Mouse (Mus musculus) midbrain, postnatal 0 days (tissue): ENCODE measurements at regions not wholly inside any gene's neighbourhood (a gene's known extent, or its start where the extent isn't known, plus 50 kb on each side); places are given as distances from the start of the nearest gene placed in this dataset.

Source experiments
- ATAC-seq: fragments of 200-750 bp; cut with Nextera tagmentation; 2 replicates; pipeline ENCODE4 v1.8.0; 2017; ENCODE audit warnings: moderate number of reproducible peaks, mild to moderate bottlenecking, moderate TSS enrichment, moderate library complexity; ENCODE audit not compliant: low FRiP score
- DNase-seq: peaks from one replicate; pipeline ENCODE4 v3.0.0-alpha.2; 2015; ENCODE audit warnings: low spot score
- H3K27ac ChIP-seq: fragments of 300-500 bp; sonication (generic); 2 replicates; pipeline ENCODE4 v1.5.1; 2014; ENCODE audit warnings: low read depth, mild to moderate bottlenecking, low read length, mixed read lengths
- H3K27me3 ChIP-seq: fragments of 300-500 bp; sonication (generic); 2 replicates; pipeline ENCODE4 v1.6.1; 2014; ENCODE audit warnings: low read length, control low read depth, mixed read lengths; ENCODE audit not compliant: insufficient read depth
- H3K36me3 ChIP-seq: fragments of 300-500 bp; sonication (generic); 2 replicates; pipeline ENCODE4 v1.6.1; 2014; ENCODE audit warnings: low read length, control low read depth, mixed read lengths; ENCODE audit not compliant: insufficient read depth
- H3K4me1 ChIP-seq: fragments of 300-500 bp; sonication (generic); 2 replicates; pipeline ENCODE4 v1.6.1; 2014; ENCODE audit warnings: mild to moderate bottlenecking, control low read depth, antibody characterized with exemption, low read length, mixed read lengths; ENCODE audit not compliant: insufficient read depth
- H3K4me2 ChIP-seq: fragments of 300-500 bp; sonication (generic); 2 replicates; pipeline ENCODE4 v1.6.1; 2014; ENCODE audit warnings: low read depth, mild to moderate bottlenecking, low read length, mixed read lengths; ENCODE audit not compliant: poor library complexity, severe bottlenecking
- H3K4me3 ChIP-seq: fragments of 300-500 bp; sonication (generic); 2 replicates; pipeline ENCODE4 v1.5.1; 2014; ENCODE audit warnings: low read depth, mild to moderate bottlenecking, low read length, moderate library complexity
- H3K9ac ChIP-seq: fragments of 300-500 bp; sonication (generic); replicated peaks from 2 replicates; pipeline ENCODE4 v1.6.1; 2014; ENCODE audit warnings: mild to moderate bottlenecking, low read length, moderate library complexity, mixed read lengths; ENCODE audit not compliant: poor library complexity, severe bottlenecking
- H3K9me3 ChIP-seq: fragments of 300-500 bp; sonication (generic); 2 replicates; pipeline ENCODE4 v1.6.1; 2016; ENCODE audit warnings: low read length, control low read depth
- CTCF ChIP-seq: IDR thresholded peaks from 2 replicates; pipeline ENCODE4 v1.5.1; 2016; ENCODE audit warnings: antibody characterized with exemption, mild to moderate bottlenecking
- WGBS: fragments of 180-500 bp; shearing (Covaris S2); extraction: QIAGEN DNeasy Blood & Tissue Kit; methylation state at CpG from one replicate; pipeline ENCODE4 v1.1.7; 2014; 5-methylcytosine and 5-hydroxymethylcytosine counted together

DNA sequence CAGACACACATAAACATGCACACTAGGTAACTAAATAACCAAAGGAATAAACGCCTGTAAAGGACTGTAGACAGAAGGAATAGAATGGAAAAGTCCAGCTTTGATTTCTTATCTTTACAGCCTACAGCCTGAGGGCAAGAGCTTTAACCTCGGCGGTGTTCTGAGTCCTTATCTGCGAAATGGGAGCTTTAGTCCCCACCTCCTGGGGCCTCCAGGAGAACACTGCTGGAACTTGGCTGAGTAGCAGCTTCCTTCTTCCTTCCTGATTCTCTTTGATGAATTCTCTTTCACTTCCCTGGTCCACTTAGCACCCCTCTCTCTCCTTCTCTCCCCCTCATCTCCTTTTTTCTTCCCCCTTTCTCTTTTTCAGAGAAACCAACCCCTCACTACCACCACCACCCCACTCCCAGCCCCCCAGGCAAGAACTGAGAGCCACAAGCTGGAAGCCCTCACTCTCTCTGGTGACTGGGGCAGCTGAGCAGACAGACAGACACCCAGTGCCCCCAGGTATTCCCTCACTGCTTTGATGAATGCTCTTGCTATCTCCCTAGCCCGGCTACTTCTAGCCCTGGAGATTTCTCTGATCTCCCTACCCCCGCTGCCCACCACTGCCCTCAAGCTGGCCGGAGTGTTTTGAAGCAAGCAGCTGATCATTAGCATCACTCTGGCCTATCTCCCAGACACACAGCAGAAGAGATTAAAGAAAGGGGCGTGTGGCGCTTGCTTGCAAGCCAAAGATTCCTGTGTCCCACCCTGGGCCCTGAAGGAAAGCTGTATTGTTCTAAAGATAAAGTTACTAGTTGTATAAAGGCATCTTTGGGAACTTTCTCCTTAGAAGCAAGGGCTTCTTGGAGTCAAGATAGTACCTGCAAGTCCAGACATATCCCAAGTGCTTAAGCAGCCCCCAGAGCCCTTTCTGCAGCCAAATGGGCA lies 81.9 kb upstream of the Tbx3 start:
- H3K27ac ChIP-seq, result no peak overlapping the region
- 24% methylated on average over 9 of the region's 9 CpGs for WGBS
- H3K4me1 ChIP-seq, result no peaks in the 10 kb centered on the region
- ATAC-seq (no peak), DNase-seq (no peak)
- no peaks in the 10 kb centered on the region for H3K9me3 ChIP-seq
- TF ChIP-seq CTCF, result no peak
- no peaks in the 10 kb centered on the region for H3K27me3 ChIP-seq
- no peaks in the 10 kb centered on the region for H3K36me3 ChIP-seq
- no peak overlapping the region for H3K4me3 ChIP-seq
- no peak overlapping the region for H3K4me2 ChIP-seq
- no peak overlapping the region for H3K9ac ChIP-seq

DNA sequence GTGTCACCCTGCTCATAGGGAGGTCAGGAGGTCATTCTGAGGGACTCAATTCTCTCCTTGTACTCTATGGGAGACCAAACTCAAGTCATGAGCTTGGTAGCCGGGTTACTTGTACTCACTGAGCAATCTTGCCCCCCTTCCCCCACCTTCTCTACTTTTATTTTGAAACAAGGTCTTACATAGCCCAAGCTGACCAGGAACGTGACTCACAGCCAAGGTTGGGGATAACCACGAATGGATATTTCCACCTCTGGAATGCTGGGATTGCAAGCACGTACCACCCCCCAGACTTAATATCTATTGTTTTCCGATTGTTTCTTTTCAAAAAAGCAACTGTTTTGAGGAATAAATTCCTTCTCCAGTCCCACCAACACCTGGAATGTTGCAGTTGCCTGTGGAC lies 79.2 kb upstream of the Tbx3 start:
- Histone ChIP-seq H3K4me1 (no peaks in the 10 kb centered on the region), H3K27me3 (no peaks in the 10 kb centered on the region), H3K4me3 (no peak overlapping the region), H3K9me3 (no peaks in the 10 kb centered on the region), H3K27ac (no peak overlapping the region), H3K4me2 (no peak overlapping the region), H3K9ac (no peak overlapping the region), H3K36me3 (no peaks in the 10 kb centered on the region)
- 86% methylated on average over 5 of the region's 5 CpGs for WGBS
- no peak for TF ChIP-seq CTCF
- ATAC-seq (no peak), DNase-seq (no peak)

DNA sequence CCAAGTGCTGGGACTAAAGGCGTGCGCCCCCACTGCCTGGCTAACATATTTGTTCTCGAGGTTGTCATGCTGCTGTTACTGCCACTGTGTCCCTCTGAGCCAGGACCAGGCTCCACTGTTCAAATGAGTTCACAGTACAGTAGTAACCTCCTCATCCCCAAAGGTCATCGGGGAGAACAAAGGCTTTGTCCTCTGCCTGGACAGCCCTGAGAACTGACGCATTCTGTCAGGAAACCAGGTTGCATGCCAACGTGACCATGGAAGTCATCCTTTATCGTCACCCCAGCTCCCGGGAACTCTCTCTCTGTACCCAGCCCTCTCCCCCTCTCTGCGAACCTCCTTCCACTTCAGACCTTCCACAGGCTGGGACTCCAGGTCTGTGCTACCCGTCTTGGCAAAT lies 77.6 kb upstream of the Tbx3 start:
- Histone ChIP-seq H3K9ac (no peak overlapping the region), H3K9me3 (no peaks in the 10 kb centered on the region), H3K4me2 (no peak overlapping the region), H3K27me3 (no peaks in the 10 kb centered on the region), H3K4me3 (no peak overlapping the region), H3K36me3 (no peaks in the 10 kb centered on the region), H3K4me1 (no peaks in the 10 kb centered on the region), H3K27ac (no peak overlapping the region)
- ATAC-seq (no peak), DNase-seq (no peak)
- WGBS, result 83% methylated on average over 10 of the region's 10 CpGs
- no peak for TF ChIP-seq CTCF

DNA sequence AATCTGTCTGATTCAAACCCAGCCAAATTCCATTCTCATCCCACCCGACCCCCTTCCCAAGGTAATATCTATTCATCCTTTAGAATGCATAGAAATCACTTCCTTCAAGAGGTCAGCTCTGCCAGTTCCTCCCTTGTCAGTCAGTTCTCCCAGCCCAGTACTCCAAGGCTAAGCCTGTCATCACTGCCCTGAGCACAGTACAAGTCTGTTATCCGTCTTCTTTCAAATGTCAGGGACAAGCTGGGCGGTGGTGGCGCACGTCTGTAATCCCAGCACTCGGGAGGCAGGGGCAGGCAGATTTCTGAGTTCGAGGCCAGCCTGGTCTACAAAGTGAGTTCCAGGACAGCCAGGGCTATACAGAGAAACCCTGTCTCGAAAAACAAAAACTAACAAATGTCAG lies 75.9 kb upstream of the Tbx3 start:
- Histone ChIP-seq H3K4me2 (no peak overlapping the region), H3K4me3 (no peak overlapping the region), H3K27me3 (no peaks in the 10 kb centered on the region), H3K27ac (no peak overlapping the region), H3K36me3 (no peaks in the 10 kb centered on the region), H3K9me3 (no peaks in the 10 kb centered on the region), H3K9ac (no peak overlapping the region), H3K4me1 (no peaks in the 10 kb centered on the region)
- 91% methylated on average over 8 of the region's 8 CpGs for WGBS
- no peak for ATAC-seq
- TF ChIP-seq CTCF, result no peak
- no peak for DNase-seq

DNA sequence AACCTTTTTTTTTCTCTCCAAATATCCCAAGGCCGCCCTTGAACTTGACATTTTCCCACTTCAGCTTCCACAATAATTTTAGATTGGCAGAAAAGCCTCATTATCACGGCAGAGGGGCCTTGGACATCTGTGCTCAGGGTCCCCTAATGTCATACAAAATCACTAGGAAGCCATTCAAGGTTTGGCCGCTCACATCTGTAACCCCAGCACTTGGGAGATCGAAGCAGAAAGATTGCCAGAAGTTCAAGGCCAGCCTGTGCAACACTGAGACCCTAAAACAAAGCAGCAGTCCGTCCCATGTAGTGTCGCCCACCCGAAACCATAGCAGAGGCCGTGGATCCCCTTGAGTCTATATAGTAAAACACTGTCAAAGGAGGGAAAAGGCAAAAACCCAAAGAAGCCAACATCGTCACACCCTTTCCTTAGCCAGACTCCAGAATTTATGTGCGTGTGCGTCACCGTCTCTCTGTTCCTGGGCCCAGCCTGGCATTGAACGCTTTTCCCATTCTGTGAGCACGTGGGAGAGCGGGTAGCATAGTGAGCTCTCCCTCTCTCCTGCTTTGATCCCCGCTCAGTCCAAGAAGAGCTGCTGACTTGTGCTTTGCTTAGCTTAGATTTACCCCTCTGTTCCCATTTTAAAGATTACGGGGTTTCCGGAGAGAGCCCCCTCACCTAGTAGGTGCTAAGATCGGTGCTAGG lies 74.0 kb upstream of the Tbx3 start:
- Histone ChIP-seq H3K4me1 (no peaks in the 10 kb centered on the region), H3K36me3 (no peaks in the 10 kb centered on the region), H3K4me2 (no peak overlapping the region), H3K9ac (no peak overlapping the region), H3K27ac (no peak overlapping the region), H3K4me3 (no peak overlapping the region), H3K9me3 (no peaks in the 10 kb centered on the region), H3K27me3 (no peaks in the 10 kb centered on the region)
- TF ChIP-seq CTCF, result no peak
- WGBS, result 92% methylated on average over 19 of the region's 19 CpGs
- ATAC-seq (no peak), DNase-seq (no peak)

DNA sequence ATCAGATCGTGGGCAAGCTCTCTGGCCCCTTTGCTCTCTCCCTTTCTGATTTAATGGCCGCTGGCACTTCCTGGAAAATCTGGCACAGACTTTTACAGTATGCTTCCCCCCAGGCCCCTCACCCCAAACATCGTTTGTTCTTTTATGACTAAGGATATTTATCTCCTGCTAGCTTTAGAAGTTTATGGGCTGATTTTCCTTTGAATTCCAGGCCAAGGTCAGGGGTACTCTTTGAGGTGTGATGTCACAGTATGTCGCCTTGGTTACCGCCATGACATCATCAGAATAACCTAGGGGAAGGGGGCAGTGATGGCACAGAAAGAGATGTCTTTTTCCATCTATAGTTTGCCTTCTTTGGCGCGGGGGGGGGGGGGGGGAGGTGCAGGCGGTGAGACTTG lies 73.5 kb upstream of the Tbx3 start:
- Histone ChIP-seq H3K27ac (no peak overlapping the region), H3K4me1 (no peaks in the 10 kb centered on the region), H3K36me3 (no peaks in the 10 kb centered on the region), H3K9ac (no peak overlapping the region), H3K27me3 (no peaks in the 10 kb centered on the region), H3K4me2 (no peak overlapping the region), H3K9me3 (no peaks in the 10 kb centered on the region), H3K4me3 (no peak overlapping the region)
- no peak for ATAC-seq
- 79% methylated on average over 7 of the region's 8 CpGs for WGBS
- DNase-seq, result no peak
- TF ChIP-seq CTCF, result no peak
